8 mouse cellular contexts compared by ENCODE assay signal in genomic region chr17:87264927-87265791, GRCm38 (mm10). TPM values are rescaled to one million over a fixed set of nuclear protein-coding genes. Genes with fewer than 3 reads are reported as not detected.
A peak's percentile ranks its signal among the peaks of the same experiment; 100 is the strongest.
DNase-seq lines count a peak whose midpoint lies in the region; ATAC-seq and TF ChIP-seq lines count a peak whose summit lies in the region.

No protein-coding gene starts in this region.

- no peak for TF ChIP-seq POLR2A in lung, adult 2 months (IDR thresholded peaks at IDR 0.05; ENCODE audit: borderline replicate concordance, extremely low read depth, low read depth, low read length)

- H3K27ac ChIP-seq in brown adipose tissue, adult 24 weeks (replicated peaks; ENCODE audit: low read depth, low read length), result peak overlapping the region; percentile 61
- H3K27ac ChIP-seq in hindbrain, embryonic 12.5 days, result peak overlapping the region; percentile 52; the same call in 1 of the 2 replicates
- 0 out of 2 replicates have a peak overlapping the region, but pooled peaks have one; percentile 30 for H3K27ac ChIP-seq in midbrain, embryonic 12.5 days (replicated peaks)

- 5% methylated on average over 28 of the region's 28 CpGs for WGBS in lung, adult 2 months
- 8% methylated on average over 28 of the region's 28 CpGs for WGBS in hindbrain, embryonic 12.5 days
- 6% methylated on average over 28 of the region's 28 CpGs for WGBS in midbrain, embryonic 12.5 days

- peaks cover 14% of the 10 kb centered on the region for H3K4me1 ChIP-seq in lung, adult 2 months (ENCODE audit: control insufficient read depth, insufficient read depth, low read length)
- H3K4me1 ChIP-seq in brown adipose tissue, adult 24 weeks (ENCODE audit: control insufficient read depth, insufficient read depth, insufficient read length, low read length), result peaks cover 19% of the 10 kb centered on the region
- H3K4me1 ChIP-seq in hindbrain, embryonic 12.5 days, result peaks cover 15% of the 10 kb centered on the region
- peaks cover 12% of the 10 kb centered on the region for H3K4me1 ChIP-seq in midbrain, embryonic 12.5 days

- peak; percentile 85 for ATAC-seq in hindbrain, embryonic 12.5 days (ENCODE audit: low FRiP score)
- ATAC-seq in midbrain, embryonic 12.5 days (ENCODE audit: low FRiP score, low read depth), result peak; percentile 85; the same call in 1 of the 2 replicates

- H3K9ac ChIP-seq in hindbrain, embryonic 12.5 days, result peak overlapping the region; percentile 94
- H3K9ac ChIP-seq in midbrain, embryonic 12.5 days (replicated peaks), result peak overlapping the region; percentile 88

- H3K4me2 ChIP-seq in hindbrain, embryonic 12.5 days (replicated peaks), result peak overlapping the region; percentile 82
- H3K4me2 ChIP-seq in midbrain, embryonic 12.5 days (replicated peaks), result peak overlapping the region; percentile 69

- 0 out of 2 replicates have a peak, but pooled peaks cover 4% of the 10 kb centered on the region for H3K9me3 ChIP-seq in hindbrain, embryonic 12.5 days (replicated peaks)
- peaks cover 7% of the 10 kb centered on the region for H3K9me3 ChIP-seq in midbrain, embryonic 12.5 days

- H3K4me3 ChIP-seq in lung, adult 2 months (replicated peaks; ENCODE audit: extremely low read depth, low read depth, low read length), result peak overlapping the region; percentile 83
- H3K4me3 ChIP-seq in brown adipose tissue, adult 24 weeks (ENCODE audit: insufficient read depth, low read depth, low read length), result peak overlapping the region; percentile 80
- H3K4me3 ChIP-seq in hindbrain, embryonic 12.5 days, result peak overlapping the region; percentile 84
- H3K4me3 ChIP-seq in midbrain, embryonic 12.5 days, result peak overlapping the region; percentile 72

- no peak for TF ChIP-seq CTCF in lung, adult 2 months (IDR thresholded peaks at IDR 0.05; ENCODE audit: insufficient read depth, low read length)

- H3K36me3 ChIP-seq in hindbrain, embryonic 12.5 days, result peaks cover 24% of the 10 kb centered on the region
- peaks cover 15% of the 10 kb centered on the region for H3K36me3 ChIP-seq in midbrain, embryonic 12.5 days

- H3K27me3 ChIP-seq in hindbrain, embryonic 12.5 days, result 0 out of 2 replicates have a peak, but pooled peaks cover 6% of the 10 kb centered on the region
- H3K27me3 ChIP-seq in midbrain, embryonic 12.5 days, result peaks cover 14% of the 10 kb centered on the region

- DNase-seq in lung, adult 2 months, result no peak
- DNase-seq in lung, postnatal 4 days, result no peak
- no peak for DNase-seq in thymus, postnatal 25 days
- DNase-seq in gastrocnemius, adult 18-20 months (ENCODE audit: low spot score), result no peak
- no peak for DNase-seq in gastrocnemius, adult 8-10 months (ENCODE audit: low spot score in 2 of 2)

RNA-seq across cellular contexts. Expression of gene Mcfd2, which starts 0.6 kb away (rescaled TPM):
- 71.7 and 87.8 TPM in 2 replicates for polyA plus RNA-seq in lung, adult 2 months (2012; rRNA removed)
- 71.9 and 84.7 TPM in 2 replicates for polyA plus RNA-seq in brown adipose tissue, adult 24 weeks (2012; ENCODE audit: insufficient read depth, insufficient read length, missing spikeins)
- 63.9 and 64.4 TPM in 2 replicates for polyA plus RNA-seq in hindbrain, embryonic 12.5 days (2016; fragmentation: Nextera tagmentation; extraction: Ambion mirVana)
- polyA plus RNA-seq in midbrain, embryonic 12.5 days (2016; fragmentation: Nextera tagmentation; extraction: Ambion mirVana), result 53.6 and 57.5 TPM in 2 replicates
- total RNA-seq in gastrocnemius, adult 18-20 months (2021), result 10 to 100 TPM; 20.9 to 27.6 TPM
- 10 to 100 TPM; 21.3 to 23.9 (median 23.1) TPM for total RNA-seq in gastrocnemius, adult 8-10 months (2022)

RNA-seq across cellular contexts. Expression of gene Ttc7, which starts 17.5 kb away (rescaled TPM):
- 78.4 and 102 TPM in 2 replicates for polyA plus RNA-seq in lung, adult 2 months (2012; rRNA removed)
- polyA plus RNA-seq in brown adipose tissue, adult 24 weeks (2012; ENCODE audit: insufficient read depth, insufficient read length, missing spikeins), result 8.9 and 9.5 TPM in 2 replicates
- polyA plus RNA-seq in hindbrain, embryonic 12.5 days (2016; fragmentation: Nextera tagmentation; extraction: Ambion mirVana), result 6.0 and 6.6 TPM in 2 replicates
- polyA plus RNA-seq in midbrain, embryonic 12.5 days (2016; fragmentation: Nextera tagmentation; extraction: Ambion mirVana), result 4.6 and 5.7 TPM in 2 replicates
- total RNA-seq in gastrocnemius, adult 18-20 months (2021), result 10 to 100 TPM in 1 of 2 experiments, 1 to 10 TPM in 1; 8.6 to 10.6 TPM
- 1 to 10 TPM; 8.2 to 9.4 (median 9.1) TPM for total RNA-seq in gastrocnemius, adult 8-10 months (2022)
